Mouse (Mus musculus) urinary bladder, adult 2 months (tissue): ENCODE measurements around the gene Slc25a51. TPM values are rescaled to one million over a fixed set of nuclear protein-coding genes. Genes with fewer than 3 reads are reported as not detected.
A peak's percentile ranks its signal among the peaks of the same experiment; 100 is the strongest.

Source experiments
- DNase-seq: peaks from one replicate; pipeline ENCODE4 v3.0.0; 2022; ENCODE audit warnings: low spot score
- polyA plus RNA-seq: library from polyadenylated mRNA; depleted of rRNA; stranded (reverse); fragments of >200 nt; gene quantifications from 2 replicates; pipeline ENCODE4 v1.2.3, GENCODE M21; 2012

Gene Slc25a51
- polyA plus RNA-seq, 1 experiment, result 71.5 TPM

DNA sequence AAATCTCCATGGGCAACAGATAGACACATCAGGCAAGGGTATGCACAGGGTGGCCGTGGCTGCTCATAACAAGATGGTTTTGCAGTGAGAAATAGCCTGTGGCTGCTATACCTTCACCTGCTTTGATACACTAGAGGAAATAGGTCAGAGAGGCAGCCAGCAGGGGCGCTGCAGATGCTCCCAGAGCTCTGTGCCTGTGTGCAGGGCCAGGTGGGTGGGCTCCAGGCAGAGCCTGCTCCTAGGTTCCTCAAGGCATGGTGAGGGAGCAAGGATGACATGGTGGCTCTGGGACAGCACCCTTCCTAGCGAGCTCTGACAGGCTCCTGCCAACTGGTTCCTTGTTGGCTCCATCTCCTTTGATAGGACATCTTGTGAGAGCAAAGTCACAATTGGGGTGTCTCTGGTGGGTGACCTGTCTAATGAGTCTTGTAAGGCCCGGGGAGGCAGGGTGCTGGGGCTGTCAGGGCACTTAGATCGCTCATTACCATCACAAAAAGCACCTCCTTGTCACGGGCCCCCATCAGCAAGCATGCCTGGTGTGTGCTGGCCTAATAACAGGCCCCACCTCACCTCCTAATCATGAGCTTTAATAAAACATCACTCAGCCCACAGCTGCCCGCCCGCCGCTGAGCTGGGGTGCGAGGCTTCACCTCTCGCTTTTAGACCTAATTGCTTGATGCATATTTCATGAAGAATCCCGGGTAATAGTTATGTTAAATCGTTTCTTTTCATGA is 18.3 kb upstream of the Slc25a51 start:
- DNase-seq, result no peak

DNA sequence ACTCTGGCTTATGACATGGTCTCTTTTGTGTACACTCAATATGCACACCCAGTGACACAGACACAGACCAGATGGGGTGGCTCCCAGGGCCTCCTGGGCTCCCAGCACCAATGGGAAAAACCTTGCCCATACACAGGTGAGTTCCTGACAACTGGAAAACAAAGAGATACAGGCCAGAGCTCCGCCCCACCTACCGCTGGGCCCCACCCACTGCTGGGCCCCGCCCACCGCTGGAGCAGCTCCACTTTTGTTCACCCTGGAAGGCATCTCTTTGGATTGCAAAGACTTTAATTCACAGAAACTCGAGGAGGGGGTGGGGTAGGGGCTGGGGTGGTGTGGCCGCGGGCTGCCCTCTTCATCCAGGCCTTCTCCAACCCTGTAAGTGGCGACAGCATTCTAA is 14.8 kb upstream of the Slc25a51 start:
- no peak for DNase-seq

DNA sequence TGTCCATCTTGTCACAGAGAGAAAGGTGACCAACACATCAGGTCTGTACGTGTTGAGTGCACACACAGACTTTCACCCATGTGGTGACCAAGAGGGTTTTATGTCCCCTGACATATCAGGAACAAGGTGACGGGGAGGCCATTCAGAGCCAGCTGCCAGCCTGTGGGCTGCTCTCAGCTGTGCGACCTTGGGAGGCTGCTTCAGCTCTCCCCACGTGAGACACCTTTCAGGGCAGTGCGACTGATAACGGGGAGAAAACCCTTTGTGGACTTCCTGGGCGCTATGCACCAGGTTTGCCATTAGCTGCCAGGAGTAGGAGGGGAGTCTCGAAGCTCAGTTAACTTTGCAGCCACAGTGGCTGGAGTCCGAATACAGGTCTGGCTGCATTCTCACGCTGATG is 14.1 kb upstream of the Slc25a51 start:
- no peak for DNase-seq

DNA sequence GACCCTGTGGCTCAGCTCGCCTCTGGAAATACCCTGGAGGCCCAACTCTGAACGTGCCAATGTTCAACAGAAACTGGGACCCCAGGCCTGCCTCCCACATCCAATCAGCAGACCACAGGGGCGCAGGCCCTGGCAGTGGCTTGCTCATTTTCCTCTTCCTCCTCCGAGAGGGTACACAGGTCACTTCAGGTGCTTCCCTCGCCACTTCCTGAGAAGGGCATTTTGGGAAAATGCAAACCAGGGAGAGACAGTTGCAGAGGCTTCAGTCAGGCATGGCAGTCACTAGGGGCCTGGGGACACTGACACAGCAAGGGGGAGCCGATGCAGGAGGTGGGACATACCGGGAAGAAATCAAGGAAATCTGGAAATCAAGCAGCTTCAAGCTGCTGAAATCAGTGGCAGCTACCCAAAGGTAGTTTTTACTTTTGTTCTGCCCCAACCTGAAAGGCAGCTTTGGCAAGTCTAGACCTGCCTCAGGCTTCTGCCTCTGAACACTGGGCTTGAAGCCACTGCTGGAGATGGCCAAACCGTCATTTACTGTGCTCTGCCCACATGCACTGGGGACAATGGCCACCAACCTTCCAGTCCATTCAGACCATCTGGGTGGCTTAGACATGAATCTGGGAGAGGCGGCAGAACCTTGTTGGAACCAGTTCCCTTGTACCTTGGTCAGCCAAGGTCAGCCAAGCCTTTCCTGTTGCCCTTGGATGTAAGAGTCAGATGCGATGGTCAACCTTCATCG is 13.1 kb upstream of the Slc25a51 start:
- DNase-seq, result peak; percentile 39

DNA sequence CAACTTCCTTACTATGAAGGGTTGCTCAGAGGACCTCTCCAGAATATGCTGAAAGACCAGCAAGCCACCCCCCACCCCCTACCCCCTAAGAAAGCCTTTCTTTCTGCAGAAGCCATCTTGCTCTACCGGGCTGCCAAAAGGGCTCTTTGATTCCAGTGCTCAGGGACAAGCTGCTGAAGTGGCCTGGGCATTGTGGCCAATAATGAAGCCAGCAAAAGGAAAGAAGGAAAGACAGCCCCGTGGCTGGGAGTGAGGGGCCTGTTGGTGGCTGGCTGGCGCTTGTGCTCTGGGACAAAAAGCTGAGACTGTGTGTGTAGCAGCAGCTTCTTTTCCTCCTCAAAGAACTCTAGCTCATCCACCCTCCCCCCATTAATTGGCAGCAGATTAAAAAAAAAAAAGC is 12.2 kb upstream of the Slc25a51 start:
- no peak for DNase-seq

DNA sequence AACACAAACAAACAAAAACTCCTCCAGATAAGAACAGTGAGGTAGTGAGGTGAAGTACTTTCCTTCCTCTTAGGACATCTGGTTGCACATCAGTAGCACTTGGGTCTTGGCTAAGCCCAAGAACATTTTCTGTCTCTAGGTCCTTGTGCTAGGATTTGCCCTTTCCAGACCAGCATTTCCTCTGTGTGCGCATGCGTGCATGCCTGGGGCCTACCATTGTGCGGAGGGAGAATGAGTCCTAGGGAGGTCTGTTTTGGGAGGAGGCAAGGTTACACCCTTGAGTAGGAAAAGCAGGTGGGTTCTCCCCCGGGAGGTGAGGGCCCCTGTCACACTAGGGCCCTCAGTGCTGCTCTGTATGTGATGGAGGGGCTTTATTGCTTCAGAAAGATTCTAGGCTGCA is 10.5 kb upstream of the Slc25a51 start:
- DNase-seq, result no peak

DNA sequence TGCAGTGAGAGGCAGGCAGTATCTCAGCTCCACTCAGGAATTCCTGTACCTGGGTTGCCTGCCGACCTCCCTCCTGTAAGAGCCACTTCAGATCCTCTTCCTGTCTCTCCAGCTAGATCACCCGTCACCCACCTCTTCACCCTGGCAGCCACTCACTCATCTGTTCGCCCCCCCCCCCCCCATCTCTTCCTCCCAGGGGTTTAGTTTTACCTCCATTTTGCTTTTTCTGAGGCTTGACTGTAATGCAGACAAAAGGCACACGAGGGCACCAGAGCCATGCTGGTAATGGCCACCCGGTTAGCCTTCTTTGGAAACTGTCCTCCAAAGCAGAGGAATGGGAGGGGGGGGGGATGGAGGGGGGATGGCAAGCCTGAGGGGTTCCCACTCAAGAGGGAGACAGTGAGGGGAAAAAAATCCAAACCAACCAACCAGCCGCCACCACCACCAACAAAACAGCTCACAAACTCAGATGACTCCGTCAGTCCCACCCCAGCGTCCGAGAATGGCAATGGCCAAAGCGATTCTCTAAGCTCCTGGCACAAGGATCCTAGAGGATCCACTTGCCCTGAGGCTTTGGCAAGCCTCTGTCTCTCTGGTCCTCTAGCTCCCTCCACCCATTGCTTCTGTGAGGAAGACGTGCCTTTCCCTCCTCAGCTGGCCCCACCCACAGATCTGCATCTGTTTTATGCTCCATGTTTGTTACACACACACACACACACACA is 9.8 kb upstream of the Slc25a51 start:
- DNase-seq, result no peak

DNA sequence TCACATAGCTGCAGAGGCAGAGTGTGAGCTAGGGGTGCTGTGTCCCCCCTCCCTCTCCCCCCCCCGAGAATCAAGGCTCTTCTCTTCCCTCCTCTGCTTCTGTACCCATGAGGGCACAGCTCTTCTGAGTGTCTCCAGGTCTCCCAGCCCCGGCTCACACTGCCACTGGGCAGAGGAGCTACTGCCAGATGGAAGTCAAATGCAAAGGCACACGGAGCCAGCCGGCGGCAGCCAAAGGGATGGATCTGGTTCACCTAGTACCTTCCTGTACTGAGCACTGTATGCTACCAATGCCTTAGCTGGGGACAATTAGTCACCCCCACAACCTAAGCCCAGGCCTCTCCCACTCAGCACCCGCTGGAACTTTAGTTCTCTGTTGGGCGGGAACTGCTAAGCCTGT is 7.7 kb upstream of the Slc25a51 start:
- DNase-seq, result no peak

DNA sequence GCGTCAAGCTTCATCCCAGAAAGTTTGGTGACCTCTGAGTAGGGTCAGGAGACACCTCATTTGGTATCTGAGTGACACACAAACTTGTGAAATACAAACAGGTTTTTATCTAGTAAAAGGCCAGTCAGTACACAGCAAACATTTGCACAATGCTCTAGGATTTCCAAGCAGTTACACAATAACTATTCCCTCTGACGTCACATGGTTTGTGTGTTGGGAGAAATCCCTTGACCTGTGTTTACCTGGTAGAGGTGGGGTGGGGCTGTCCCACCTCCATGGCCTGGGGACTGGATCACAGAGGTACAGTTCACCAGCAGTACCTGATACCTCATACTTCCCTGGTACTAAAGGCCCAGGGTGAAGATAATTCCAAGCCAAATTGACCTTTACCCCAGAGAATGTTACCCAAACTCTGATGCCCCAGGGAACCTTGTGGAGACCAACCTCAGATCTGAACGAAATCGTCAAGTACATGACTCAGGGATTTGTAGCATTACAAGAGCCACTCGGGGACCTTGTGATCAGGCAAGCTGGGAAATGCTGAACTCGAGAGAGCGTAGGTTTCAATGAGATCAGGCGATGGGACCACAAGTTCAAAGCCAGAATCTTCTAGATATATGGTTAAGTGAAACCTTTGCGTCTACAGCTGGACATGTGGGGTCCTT is 5.2 kb upstream of the Slc25a51 start:
- DNase-seq, result no peak

DNA sequence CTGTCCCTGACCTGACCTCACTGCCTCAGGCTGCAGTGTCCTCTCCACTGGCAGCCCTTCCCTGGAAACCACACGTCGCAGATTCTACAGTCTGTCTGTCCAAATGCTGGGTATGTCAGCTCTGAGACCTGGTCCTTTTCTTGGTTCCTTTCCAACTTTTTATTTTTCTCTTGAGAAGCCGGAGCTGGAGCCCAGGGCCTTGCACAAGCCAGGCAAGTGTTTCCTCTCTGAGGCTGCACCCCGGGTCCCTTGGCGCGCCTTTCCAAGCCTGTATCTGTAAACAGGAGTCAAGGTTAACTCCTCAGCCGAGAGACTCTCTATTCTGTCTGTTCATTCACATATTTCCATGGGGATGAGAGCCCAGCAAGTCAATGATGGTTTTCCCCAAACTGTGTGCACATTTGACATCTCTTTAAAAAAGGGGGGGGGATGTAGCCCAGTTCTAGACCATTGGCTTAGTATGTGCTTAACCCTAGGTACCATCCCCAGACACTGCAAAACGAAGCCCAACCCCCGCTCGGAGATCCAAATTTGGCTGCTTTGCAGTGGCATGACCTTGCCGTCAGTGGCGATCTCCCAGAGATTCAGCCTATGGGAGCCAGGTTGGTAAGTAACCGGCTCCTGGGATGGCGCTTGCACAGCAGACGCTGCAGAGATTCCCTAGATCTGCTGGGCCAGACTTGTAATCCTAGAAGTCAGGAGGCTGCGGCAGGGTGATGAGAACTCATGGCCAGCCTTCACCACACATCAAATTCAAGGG is 4.0 kb upstream of the Slc25a51 start:
- DNase-seq, result no peak

DNA sequence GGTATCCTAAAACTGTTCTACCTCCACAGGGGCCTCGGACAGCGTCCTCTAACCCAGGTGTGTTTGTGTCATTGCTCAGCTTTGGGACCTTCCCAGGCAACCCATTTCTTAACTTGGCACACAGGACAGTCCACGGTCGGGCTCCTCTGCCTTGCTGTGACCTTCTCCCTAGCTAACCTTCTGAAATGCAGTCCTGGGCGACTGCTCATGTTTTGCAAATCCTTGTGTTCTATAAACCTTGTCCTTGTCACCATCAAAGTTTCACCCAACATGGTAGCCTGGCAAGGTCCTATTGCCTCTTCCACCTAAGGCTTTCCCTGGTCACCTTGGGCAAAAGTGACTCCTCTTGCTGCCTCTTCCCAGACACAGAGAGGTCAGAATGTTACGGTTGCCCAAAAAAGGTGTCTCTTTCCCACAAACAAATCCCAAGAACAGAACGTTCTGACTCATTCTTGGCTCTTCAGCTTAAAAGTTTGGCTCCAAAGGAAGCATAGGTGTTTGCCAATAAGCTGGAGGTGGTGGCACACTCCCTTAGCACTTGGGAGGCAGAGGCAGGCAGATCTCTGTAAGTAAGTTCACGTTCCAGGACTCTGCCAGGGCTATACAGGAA is 2.7 kb upstream of the Slc25a51 start:
- DNase-seq, result no peak

DNA sequence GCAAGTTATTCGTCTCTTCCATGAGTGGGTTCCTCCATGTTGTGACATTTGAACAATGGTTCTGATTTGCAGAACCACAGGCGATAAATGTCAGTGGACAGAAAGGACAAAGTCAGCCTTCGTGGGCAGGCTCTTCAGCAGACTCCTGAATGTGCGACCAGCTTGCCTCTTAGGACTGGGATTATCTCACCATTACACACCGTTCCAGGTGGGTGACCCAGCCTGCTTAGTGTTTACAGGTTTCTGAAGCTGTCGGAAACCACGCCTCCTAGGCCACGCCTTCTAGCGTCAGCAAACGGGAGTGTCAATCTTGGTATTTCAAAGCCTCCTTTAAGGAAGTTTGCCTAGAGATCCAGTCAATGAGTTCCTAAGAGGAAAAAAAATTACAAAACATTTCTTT is 704 bp upstream of the Slc25a51 start:
- DNase-seq, result no peak

DNA sequence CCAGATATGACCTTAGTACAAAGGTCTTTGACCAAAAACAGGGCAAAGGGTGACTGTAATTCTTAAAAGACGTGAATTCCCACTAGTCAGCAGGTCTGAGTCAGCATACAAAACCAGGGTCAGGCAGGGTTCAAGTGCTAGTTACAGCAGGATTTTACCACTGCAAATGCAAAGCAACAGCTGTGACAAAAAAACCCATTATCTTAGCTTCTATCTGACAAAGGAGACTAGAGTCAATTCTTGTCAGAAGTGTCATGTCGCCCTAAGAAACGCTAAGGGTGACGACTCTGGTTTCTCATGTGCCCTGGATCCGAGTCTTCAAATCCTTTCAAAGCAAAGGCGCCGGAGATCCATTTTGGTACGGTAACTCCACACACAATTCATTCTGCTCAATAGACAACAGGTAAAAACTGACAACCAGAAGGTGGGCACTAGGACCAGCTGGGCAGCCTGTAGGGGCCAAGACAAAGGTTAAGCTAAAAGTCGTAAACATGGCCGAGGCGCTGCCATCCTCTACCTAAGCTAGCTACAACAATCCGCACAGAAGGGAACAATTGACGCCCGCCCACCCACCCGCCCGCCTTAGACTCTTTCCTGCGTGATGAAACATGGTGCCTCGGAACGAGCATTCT is 747 bp downstream of the Slc25a51 start:
- DNase-seq, result no peak

DNA sequence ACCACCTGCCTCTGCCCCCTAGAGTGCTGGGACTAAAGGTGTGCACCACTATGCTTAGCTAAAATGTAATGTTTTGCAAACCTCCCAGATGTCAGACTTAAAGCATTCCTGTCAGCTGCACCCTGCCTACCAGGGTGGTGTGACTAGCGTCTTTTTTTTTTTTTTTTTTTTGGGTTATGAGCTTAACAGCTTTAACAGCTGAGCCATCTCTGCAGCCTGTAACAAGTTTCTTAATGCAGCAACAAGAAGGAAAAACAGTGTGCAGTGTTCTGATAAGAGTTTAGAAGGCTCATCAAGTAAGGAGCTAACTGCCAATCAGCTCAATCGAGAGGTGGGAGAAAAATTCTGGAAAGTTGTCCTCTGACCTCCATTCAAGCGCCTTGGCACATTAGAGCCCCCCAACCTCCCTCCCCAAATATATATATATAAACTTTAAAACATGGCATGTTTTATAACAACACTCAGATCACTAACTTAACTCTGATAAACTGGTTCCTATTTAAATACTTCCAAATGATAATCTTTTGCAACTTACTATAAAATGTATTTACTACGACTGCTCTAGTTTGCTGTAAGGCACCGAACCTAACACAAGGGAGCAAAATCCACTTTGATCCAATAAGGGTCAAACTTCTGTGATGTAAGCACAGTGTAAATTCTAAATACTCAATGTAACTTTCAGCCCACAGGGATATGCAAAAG is 1.4 kb downstream of the Slc25a51 start:
- DNase-seq, result no peak

DNA sequence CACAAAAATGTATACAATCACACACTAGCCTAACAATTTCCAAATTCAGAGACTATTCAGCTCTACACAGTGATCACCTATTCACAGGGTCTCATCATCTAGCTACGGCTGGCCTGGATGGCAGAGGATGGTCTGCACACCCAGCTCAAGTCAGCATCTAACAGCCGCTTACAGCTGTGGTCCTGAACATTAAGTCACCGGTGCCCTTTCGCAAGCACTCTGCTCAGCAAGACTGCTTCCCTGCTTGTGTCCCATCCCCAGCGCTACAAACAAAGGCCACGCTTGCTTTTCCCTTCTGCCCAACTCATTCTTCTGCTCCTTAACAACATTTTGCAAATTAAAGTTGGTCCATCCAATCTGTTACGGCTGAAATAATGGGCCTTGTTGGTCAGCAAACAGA is 2.2 kb downstream of the Slc25a51 start:
- DNase-seq, result no peak

DNA sequence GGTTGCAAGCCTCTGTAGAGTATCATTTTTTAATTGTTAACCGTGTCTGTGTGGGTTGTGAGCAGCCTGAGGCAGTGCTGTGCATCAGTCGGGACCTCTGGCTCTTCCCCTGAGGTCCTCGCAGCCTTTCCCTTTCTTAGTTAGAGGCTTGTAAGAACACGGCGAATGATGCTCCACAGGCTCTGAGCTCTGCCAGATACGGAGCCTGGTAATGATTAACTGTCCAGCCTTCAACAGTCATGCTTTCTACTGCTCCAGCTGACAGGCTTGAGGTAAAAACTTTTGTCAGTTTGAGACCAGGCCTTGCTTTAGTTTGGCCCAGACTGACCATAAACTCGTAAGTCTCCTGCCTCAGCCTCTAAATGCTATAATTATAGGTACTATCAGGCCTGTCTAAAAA is 3.3 kb downstream of the Slc25a51 start:
- no peak for DNase-seq

DNA sequence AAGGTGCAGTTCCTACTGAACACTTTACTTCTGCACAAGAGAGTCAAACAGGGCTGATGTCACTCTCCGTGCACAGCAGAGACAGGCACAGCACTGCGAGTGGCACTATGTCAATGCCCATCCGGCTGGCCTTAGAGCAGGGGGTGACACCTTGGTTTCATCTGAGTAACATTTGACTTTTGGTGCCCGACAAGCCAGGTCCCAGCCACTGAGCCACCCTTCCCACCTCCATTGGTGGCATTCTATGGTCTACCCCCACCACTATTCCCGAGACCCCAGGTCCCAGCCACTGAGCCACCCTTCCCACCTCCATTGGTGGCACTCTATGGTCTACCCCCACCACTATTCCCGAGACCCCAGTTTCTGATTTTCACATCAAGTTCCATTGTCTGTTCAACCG is 4.5 kb downstream of the Slc25a51 start:
- no peak for DNase-seq

DNA sequence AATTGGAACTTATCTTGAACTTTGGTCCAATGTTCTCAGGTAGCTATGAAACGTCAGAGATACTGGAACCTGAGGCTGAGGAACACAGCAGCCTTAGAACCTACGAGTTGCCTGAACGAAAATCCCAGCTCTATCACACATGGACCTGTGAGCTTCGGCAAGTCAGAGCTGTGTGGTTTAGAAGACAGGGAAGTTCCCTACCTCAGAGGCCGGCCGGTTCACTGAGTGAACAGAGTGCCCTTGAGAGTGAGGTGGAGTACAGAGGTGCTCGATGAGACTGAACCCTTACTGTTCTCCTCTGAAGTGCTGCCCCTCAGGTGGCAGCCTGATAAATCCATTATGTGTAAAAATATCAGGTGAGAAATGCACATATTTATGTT is 5.1 kb downstream of the Slc25a51 start:
- DNase-seq, result no peak

DNA sequence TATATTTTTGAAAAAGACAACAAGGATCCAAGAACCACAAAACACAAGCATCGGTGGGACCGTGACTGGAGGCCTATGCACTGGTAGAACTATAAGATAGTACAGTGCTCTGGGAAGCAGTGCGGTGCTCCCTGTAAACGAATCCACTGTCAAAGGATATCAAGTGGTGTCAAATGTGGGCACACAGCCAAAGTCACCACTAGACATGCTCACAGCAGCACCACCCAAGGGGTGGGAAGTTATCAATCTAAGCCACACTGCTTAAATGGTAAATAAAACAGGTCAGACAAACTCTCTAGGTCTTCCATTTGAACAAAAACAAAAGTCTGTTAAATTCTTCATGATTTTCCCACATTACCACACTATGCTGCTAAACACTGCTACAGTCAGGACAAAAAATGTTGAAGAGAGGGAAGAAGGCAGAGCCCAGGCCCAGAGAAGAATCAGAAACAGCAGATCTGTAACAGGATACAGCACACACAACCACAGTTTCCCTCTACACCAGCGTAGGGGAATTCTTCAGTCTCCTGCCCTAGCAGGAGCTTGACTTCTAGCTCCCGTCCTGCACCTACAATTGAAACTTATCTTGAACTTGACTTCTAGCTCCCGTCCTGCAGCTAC is 5.6 kb downstream of the Slc25a51 start:
- DNase-seq, result no peak

DNA sequence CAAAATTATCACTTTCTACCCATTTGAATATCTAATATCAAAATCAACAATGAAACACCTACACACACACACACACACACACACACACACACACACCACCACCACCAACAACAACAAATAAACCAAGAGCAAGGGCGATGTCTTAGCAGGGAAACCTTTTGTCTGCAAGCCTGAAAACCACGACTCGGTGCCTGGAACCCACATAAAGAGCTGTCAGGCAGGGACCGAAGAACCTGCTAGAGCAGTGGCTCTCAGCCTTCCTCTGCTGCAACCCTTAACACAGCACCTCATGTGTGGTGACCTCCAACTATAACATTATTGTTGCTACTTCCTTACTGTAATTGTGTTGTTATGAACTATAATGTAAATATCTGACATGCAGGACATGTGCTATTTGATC is 6.3 kb downstream of the Slc25a51 start:
- DNase-seq, result no peak
